Mouse (Mus musculus) layer of hippocampus, postnatal 36 days (tissue): ENCODE results near the gene Sult2a2. TPM values are rescaled to one million over a fixed set of nuclear protein-coding genes. Genes with fewer than 3 reads are reported as not detected.
"Not testable (repeated sequence)": the region's sequence is repeated elsewhere in the genome, so short reads cannot be mapped to it uniquely, and the experiment has no call there.

Experiments used
- DNase-seq, 2 experiments: peaks; one replicate each; pipeline ENCODE4 v3.0.0; 2022
- total RNA-seq, 2 experiments: library from RNA; stranded (reverse); gene quantifications; 2 replicates each; pipeline ENCODE4 v1.2.3; 2021

Sult2a2 gene
- total RNA-seq, result not detected

- not testable (repeated sequence) for DNase-seq
These were observed at the start of gene Sult2a2 for GRCm38 (mm10) chr7:13733205-13733604. Sult2a2 (plus strand) TSS chr7:13733505.

DNA sequence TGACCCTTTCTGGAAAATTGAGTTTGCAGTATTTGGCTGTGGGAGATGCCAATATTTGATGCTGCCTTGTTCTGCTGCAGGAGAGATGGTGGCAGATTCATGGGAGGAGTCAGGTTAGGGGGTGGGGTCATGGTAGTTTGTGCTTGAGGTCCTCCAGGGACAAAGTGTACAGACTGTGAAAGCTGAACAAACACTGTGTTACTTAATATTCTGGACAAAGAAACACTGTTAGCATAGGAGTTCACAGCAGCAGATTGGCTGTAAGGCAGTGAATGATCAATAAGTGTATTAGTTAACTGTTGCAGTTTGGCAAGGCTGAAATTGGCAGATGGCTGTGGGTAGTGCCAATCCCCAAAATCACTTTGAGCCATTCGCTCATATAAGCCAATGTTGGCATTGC lies 80.6 kb downstream of the Sult2a2 start:
- no peak for DNase-seq

Other genes with a start within 250 kb of the Sult2a2 start
- gene Bsph2, start 162.4 kb upstream of the Sult2a2 start, total RNA-seq, result not detected
- gene Sult2a5, start 109.5 kb upstream of the Sult2a2 start, total RNA-seq, result not detected
- gene Sult2a1, start 103.9 kb downstream of the Sult2a2 start, total RNA-seq, result not detected